Mouse (Mus musculus): ENCODE data around the gene Sqstm1. TPM values are rescaled to one million over a fixed set of nuclear protein-coding genes. Genes with fewer than 3 reads are reported as not detected.

Sqstm1 gene
- total RNA-seq, 2 experiments from 2014 or later, result 234 to 282 TPM

- intact Hi-C loops (cut with DNase I), result loop anchor here (2.0 to 5.0 kb wide), 2 partner anchors 70 to 246 kb away; no protein-coding TSS in a partner anchor
- DNase-seq, result no peak
These were observed 22.4 kb upstream of the Sqstm1 start for GRCm38 (mm10) chr11:50233022-50233421.

- intact Hi-C loops (cut with DNase I), result loop anchor here (5.0 kb wide), 1 partner anchor 244 kb away; no protein-coding TSS in a partner anchor
- peak in 1 of 2 experiments; percentile 51 for DNase-seq
These were observed 20.8 kb upstream of the Sqstm1 start for GRCm38 (mm10) chr11:50231411-50231810.

GRCm38 (mm10) chr11:50230481-50231304, 20.1 kb upstream of the Sqstm1 start:
- intact Hi-C loops (cut with DNase I), result loop anchor here (5.0 kb wide), 1 partner anchor 243 kb away; no protein-coding TSS in a partner anchor
- no peak for DNase-seq

GRCm38 (mm10) chr11:50229252-50229910, 18.8 kb upstream of the Sqstm1 start:
- intact Hi-C loops (cut with DNase I), result loop anchor here (5.0 kb wide), 1 partner anchor 52 kb away; no protein-coding TSS in a partner anchor
- DNase-seq, result peak in 1 of 2 experiments; percentile 56

GRCm38 (mm10) chr11:50228772-50229171, 18.1 kb upstream of the Sqstm1 start:
- intact Hi-C loops (cut with DNase I), result loop anchor here (5.0 kb wide), 1 partner anchor 51 kb away; no protein-coding TSS in a partner anchor
- DNase-seq, result no peak

- intact Hi-C loops (cut with DNase I), result loop anchor here (5.0 kb wide), 1 partner anchor 50 kb away; no protein-coding TSS in a partner anchor
- DNase-seq, result no peak
These were observed 17.1 kb upstream of the Sqstm1 start for GRCm38 (mm10) chr11:50227736-50228135.

GRCm38 (mm10) chr11:50227226-50227625, 16.6 kb upstream of the Sqstm1 start:
- intact Hi-C loops (cut with DNase I), result loop anchor here (5.0 kb wide), 1 partner anchor 50 kb away; no protein-coding TSS in a partner anchor

GRCm38 (mm10) chr11:50226406-50226805, 15.8 kb upstream of the Sqstm1 start:
- intact Hi-C loops (cut with DNase I), result loop anchor here (5.0 kb wide), 1 partner anchor 49 kb away; no protein-coding TSS in a partner anchor
- DNase-seq, result no peak

More at GRCm38 (mm10) chr11:50227226-50227625, 16.6 kb upstream of the Sqstm1 start:
- no peak for DNase-seq

- intact Hi-C loops (cut with DNase I), result loop anchor here (2.0 to 5.0 kb wide), 2 partner anchors 15 to 48 kb away; partner anchors contain the start of genes Mgat4b and Sqstm1
- peak in 1 of 2 experiments; percentile 54 for DNase-seq
These were observed 15.2 kb upstream of the Sqstm1 start for GRCm38 (mm10) chr11:50225611-50226378.

GRCm38 (mm10) chr11:50224671-50225530, 14.3 kb upstream of the Sqstm1 start:
- intact Hi-C loops (cut with DNase I), result loop anchor here (2.0 to 5.0 kb wide), 2 partner anchors 14 to 48 kb away; partner anchors contain the start of genes Mgat4b and Sqstm1
- peak; percentile 92 to 94 for DNase-seq

- intact Hi-C loops (cut with DNase I), result loop anchor here (2.0 kb wide), 1 partner anchor 13 kb away; the partner anchor contains the start of genes Mgat4b and Sqstm1
- no peak for DNase-seq
These were observed 13.4 kb upstream of the Sqstm1 start for GRCm38 (mm10) chr11:50223783-50224662.

- DNase-seq, result no peak
- intact Hi-C loops (cut with DNase I), result no loop called here
These were observed 12.1 kb upstream of the Sqstm1 start for GRCm38 (mm10) chr11:50222559-50223276.

- DNase-seq, result no peak
- intact Hi-C loops (cut with DNase I), result no loop called here
These were observed 9.2 kb upstream of the Sqstm1 start for GRCm38 (mm10) chr11:50219833-50220232.

GRCm38 (mm10) chr11:50217811-50218210, 7.2 kb upstream of the Sqstm1 start:
- DNase-seq, result no peak
- intact Hi-C loops (cut with DNase I), result no loop called here

- DNase-seq, result no peak
- intact Hi-C loops (cut with DNase I), result no loop called here
These were observed 6.2 kb upstream of the Sqstm1 start for GRCm38 (mm10) chr11:50216724-50217366.

GRCm38 (mm10) chr11:50215633-50216032, 5.0 kb upstream of the Sqstm1 start:
- no peak for DNase-seq
- intact Hi-C loops (cut with DNase I), result no loop called here

- DNase-seq, result no peak
- intact Hi-C loops (cut with DNase I), result no loop called here
These were observed 4.0 kb upstream of the Sqstm1 start for GRCm38 (mm10) chr11:50214631-50215030.

Data from heart, postnatal 14 days (tissue).